Comparison of ENCODE assay signal across 24 mouse cellular contexts in genomic region chr6:7083661-7084060, GRCm38 (mm10).
DNase-seq lines count a peak whose midpoint lies in the region; ATAC-seq and TF ChIP-seq lines count a peak whose summit lies in the region.
"Had no signal": no experiment of that assay in that cellular context is flagged by ENCODE, and none has a peak within 500 bp of the region (broad histone marks: within the 10 kb centered on the region; RNA-seq: fewer than 3 reads in every experiment).

No protein-coding gene starts in this region.

- no peak for DNase-seq in frontal cortex, postnatal 25 days (ENCODE audit: low spot score in 2 of 2)
- DNase-seq in left cerebral cortex, postnatal 25 days (ENCODE audit: low spot score in 2 of 2), result peak; percentile 20 to 49
- no peak for DNase-seq in left cerebral cortex, adult 2 months (ENCODE audit: extremely low spot score in 1 of 2, low spot score in 2 of 2)
- peak; percentile 54 for DNase-seq in brain, adult 2 months (ENCODE audit: low read depth, low spot score)
- DNase-seq in right cerebral cortex, postnatal 10 days (ENCODE audit: low spot score in 2 of 2), result peak; percentile 22 to 30
- DNase-seq in gastrocnemius, postnatal 25 days, result no peak
- no peak for DNase-seq in layer of hippocampus, adult 9-10 months (ENCODE audit: low spot score)
- DNase-seq: adrenal gland, adult 8-10 months; adrenal gland, postnatal 36 days; B cell, adult 2 months; cerebellum, adult 11 months; cerebellum, adult 8-10 months; cerebellum, postnatal 14 days; embryo, embryonic 11 days; heart, adult 18-20 months; heart, postnatal 10 days; heart, postnatal 4 days had no signal

- ATAC-seq in frontal cortex, adult (ENCODE audit: low TSS enrichment), result peak; percentile 82
- ATAC-seq: CD4-positive, CD25-positive, alpha-beta regulatory T cell, adult 4 months had no signal

- intact Hi-C loops in left cerebral cortex, postnatal 25 days (cut with DNase I), result no loop called here
- intact Hi-C loops in left cerebral cortex, adult 2 months (cut with DNase I), result no loop called here

- no peak overlapping the region for H3K4me3 ChIP-seq in left cerebral cortex, adult 2 months
- H3K4me3 ChIP-seq: embryonic facial prominence, embryonic 15.5 days; erythroblast, embryonic 14.5 days; forebrain, embryonic 15.5 days; heart, embryonic 10.5 days; hindbrain, embryonic 12.5 days had no signal

- no peak for TF ChIP-seq CTCF in left cerebral cortex, adult 2 months (IDR thresholded peaks at IDR 0.05)

- no peak overlapping the region for H3K27ac ChIP-seq in left cerebral cortex, adult 2 months
- H3K27ac ChIP-seq: embryonic facial prominence, embryonic 15.5 days; forebrain, embryonic 15.5 days; heart, embryonic 10.5 days; hindbrain, embryonic 12.5 days had no signal

Comparison
In these comparisons a context has a peak if more than half of its experiments do, and no peak if none do; other contexts are left out.
1. DNase-seq: peak in left cerebral cortex, postnatal 25 days (2 of 2), brain, adult 2 months (single experiment) and right cerebral cortex, postnatal 10 days (2 of 2); none in frontal cortex, postnatal 25 days (0 of 2), left cerebral cortex, adult 2 months (0 of 2), gastrocnemius, postnatal 25 days (single experiment) and layer of hippocampus, adult 9-10 months (single experiment).